Mouse (Mus musculus) liver, embryonic 15.5 days (tissue): ENCODE measurements around the gene Ptprn. TPM values are rescaled to one million over a fixed set of nuclear protein-coding genes. Genes with fewer than 3 reads are reported as not detected.

Experiments used
- ATAC-seq: fragments of 200-750 bp; cut with Nextera tagmentation; 2 replicates; pipeline ENCODE4 v1.8.0; 2017; ENCODE audit warnings: moderate number of reproducible peaks, mild to moderate bottlenecking, moderate library complexity; ENCODE audit not compliant: insufficient read depth
- H3K27ac ChIP-seq: fragments of 300-500 bp; sonication (generic); replicated peaks from 2 replicates; pipeline ENCODE4 v1.5.1; 2015; ENCODE audit warnings: mild to moderate bottlenecking, inconsistent platforms
- H3K27me3 ChIP-seq: fragments of 300-500 bp; sonication (generic); 2 replicates; pipeline ENCODE4 v1.6.1; 2015; ENCODE audit warnings: mild to moderate bottlenecking, inconsistent platforms
- H3K36me3 ChIP-seq: fragments of 300-500 bp; sonication (generic); replicated peaks from 2 replicates; pipeline ENCODE4 v1.6.1; 2015; ENCODE audit warnings: moderate library complexity, mild to moderate bottlenecking, inconsistent platforms
- H3K4me1 ChIP-seq: fragments of 300-500 bp; sonication (generic); replicated peaks from 2 replicates; pipeline ENCODE4 v1.6.1; 2015; ENCODE audit warnings: inconsistent platforms
- H3K4me2 ChIP-seq: fragments of 300-500 bp; sonication (generic); 2 replicates; pipeline ENCODE4 v1.6.1; 2015; ENCODE audit warnings: moderate library complexity, mild to moderate bottlenecking, inconsistent platforms
- H3K4me3 ChIP-seq: fragments of 300-500 bp; sonication (generic); replicated peaks from 2 replicates; pipeline ENCODE4 v1.5.1; 2015; ENCODE audit warnings: mild to moderate bottlenecking, inconsistent platforms
- H3K9ac ChIP-seq: fragments of 300-500 bp; sonication (generic); 2 replicates; pipeline ENCODE4 v1.6.1; 2015; ENCODE audit warnings: moderate library complexity, mild to moderate bottlenecking, inconsistent platforms
- H3K9me3 ChIP-seq: fragments of 300-500 bp; sonication (generic); replicated peaks from 2 replicates; pipeline ENCODE4 v1.6.1; 2016; ENCODE audit warnings: inconsistent platforms
- WGBS: fragments of 180-500 bp; shearing (Covaris S2); methylation state at CpG from one replicate; pipeline ENCODE4 v1.1.7; 2015; ENCODE audit warnings: mixed read lengths; ENCODE audit not compliant: insufficient replicate concordance; 5-methylcytosine and 5-hydroxymethylcytosine counted together
- microRNA-seq: library from miRNA; unstranded; fragments of <30 nt; microRNA quantifications from one replicate; pipeline ENCODE4, GENCODE M21; 2016
- polyA plus RNA-seq: library from polyadenylated mRNA; unstranded; fragments of >200 nt; fragmentation: Nextera tagmentation; extraction: Ambion mirVana; gene quantifications from 2 replicates; pipeline ENCODE4 v1.2.1, GENCODE M21; 2015

The Ptprn gene
- polyA plus RNA-seq, 1 experiment from 2014 or later, result 0.13 TPM

DNA sequence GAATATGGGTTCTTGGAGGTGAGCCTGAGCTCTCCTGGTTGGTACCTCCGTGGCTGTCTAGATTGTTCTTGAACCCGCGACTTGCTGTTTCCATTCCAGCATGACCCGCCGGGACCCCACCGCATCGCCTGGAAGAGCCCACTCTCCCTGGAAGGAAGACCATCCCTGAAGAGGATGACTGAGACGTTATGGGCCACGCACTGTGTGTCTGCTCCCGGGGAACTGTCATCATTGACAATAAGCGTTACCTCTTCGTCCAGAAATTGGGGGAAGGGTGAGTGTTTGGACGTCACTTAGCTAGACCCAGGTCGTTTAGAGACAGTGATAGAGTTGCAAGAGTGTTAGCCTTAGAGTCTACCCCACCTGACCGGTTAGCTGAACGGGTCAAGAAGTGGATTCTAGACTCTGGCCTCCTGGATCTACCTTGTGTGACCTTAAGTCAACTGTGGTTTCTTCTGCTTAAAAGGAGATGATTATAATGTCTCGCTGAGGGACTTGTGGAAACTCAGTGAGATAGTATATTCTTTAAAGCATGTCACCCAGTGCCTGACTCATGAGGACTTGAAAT, 53.1 kb downstream of the Ptprn start:
- Histone ChIP-seq H3K9ac (peak overlapping the region; percentile 83), H3K4me1 (peaks cover 80% of the 10 kb centered on the region), H3K9me3 (no peaks in the 10 kb centered on the region), H3K36me3 (peaks cover 46% of the 10 kb centered on the region), H3K4me2 (peak overlapping the region; percentile 99), H3K27ac (peak overlapping the region; percentile 95), H3K4me3 (peak overlapping the region; percentile 77), H3K27me3 (no peaks in the 10 kb centered on the region)
- no peak for ATAC-seq
- WGBS, result 6% methylated on average over 17 of the region's 17 CpGs

DNA sequence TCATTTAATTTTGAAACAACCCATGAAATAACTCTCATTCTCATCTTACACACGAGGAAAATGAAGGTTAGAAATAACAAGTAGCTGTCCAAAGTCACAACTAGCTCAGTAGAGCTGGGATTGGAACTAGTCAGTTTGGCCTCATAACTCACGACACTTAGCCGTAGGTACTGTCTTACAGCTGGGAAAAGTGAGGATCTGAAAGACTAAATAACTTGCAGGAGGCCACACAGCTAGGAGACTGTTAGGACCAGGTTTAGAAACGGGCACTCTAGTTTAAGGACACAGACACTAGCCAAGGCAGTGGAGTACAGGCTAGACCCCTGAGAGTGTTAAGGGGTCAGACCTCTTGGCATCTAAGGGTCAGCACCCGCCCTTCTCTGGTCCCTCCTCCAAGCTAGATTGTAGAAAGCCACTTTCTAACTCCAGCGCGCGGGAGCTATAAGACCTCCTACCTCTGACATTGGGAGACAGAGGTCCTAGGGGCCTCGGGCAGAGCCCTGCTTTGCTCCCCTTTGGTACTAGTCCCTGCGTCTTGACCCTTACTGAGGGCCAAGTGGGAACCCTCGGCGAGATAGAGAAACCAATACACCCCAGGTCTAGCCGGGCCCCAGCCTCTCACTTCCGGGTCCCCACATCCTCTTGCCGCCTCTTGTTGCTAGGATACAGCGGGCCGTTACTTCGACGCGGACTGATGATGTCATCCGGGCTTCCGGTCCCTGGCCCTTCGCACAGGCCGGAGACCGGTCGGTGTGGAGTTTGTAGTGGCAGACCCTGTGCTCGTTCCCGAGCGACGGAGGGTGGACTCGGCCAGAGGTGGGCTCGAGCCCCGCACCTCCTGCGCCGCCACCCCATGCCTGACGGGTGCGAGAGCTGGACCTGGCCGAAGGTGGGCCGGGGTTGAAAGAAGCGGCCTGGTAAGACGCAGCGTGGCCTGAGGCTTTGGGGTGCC, 53.9 kb downstream of the Ptprn start, which contains the start of the genes Glb1l and Stk16:
Glb1l (minus strand) TSS at position 678 of the 952 bp plus-strand sequence.
Stk16 (plus strand) TSS at position 703 of the 952 bp plus-strand sequence.
- no peaks in the 10 kb centered on the region for H3K9me3 ChIP-seq
- peak within 1 kb of the TSS; percentile 77 for H3K4me3 ChIP-seq
- H3K27me3 ChIP-seq, result no peaks in the 10 kb centered on the region
- H3K36me3 ChIP-seq, result peaks cover 38% of the 10 kb centered on the region
- H3K27ac ChIP-seq, result peak within 1 kb of the TSS; percentile 95
- H3K9ac ChIP-seq, result peak within 1 kb of the TSS; percentile 83
- 3% methylated on average over 42 of the region's 42 CpGs for WGBS
- peak; percentile 85 for ATAC-seq
- peaks cover 71% of the 10 kb centered on the region for H3K4me1 ChIP-seq
- H3K4me2 ChIP-seq, result peak within 1 kb of the TSS; percentile 99

DNA sequence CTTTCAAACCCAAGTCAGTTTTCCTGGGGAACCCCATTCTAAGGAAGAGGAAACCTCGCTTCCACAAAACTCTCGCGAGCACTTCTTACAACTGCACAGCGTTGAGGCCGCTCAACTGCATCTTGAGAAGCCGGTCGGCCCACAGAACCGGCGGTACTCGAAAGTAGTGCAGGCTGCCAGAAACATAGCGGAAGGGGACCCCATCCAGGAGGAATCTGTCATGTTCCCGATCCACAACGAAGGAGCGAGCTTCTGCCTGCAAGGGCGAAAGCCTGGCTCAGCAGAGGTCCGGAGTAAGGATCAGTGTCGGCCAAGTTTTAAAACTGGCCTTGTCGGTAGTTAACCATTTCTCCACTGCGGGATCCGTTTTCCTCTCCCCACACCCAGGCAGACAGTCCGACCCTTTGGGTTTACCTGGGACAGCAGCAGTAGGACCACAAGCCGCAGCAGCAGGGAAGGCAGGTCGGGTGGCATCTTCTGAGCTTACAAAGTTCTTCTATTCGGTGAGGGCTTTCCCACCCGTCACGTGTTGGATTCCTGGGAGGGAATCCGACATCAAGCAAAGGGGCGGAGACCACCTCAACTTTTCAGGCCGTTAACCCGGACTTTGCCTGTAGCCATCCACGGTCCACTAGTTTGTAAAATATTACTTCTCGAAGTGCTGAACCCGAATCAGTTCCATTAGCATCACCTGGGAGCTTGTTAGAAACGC, 55.2 kb downstream of the Ptprn start:
- H3K9ac ChIP-seq, result peak overlapping the region; percentile 83
- H3K9me3 ChIP-seq, result no peaks in the 10 kb centered on the region
- H3K36me3 ChIP-seq, result peaks cover 25% of the 10 kb centered on the region
- H3K4me1 ChIP-seq, result peaks cover 58% of the 10 kb centered on the region
- WGBS, result 17% methylated on average over 34 of the region's 34 CpGs
- H3K27me3 ChIP-seq, result no peaks in the 10 kb centered on the region
- peak overlapping the region; percentile 83; the same call in 1 of the 2 replicates for H3K27ac ChIP-seq
- no peak for ATAC-seq
- H3K4me2 ChIP-seq, result peak overlapping the region; percentile 99
- peak overlapping the region; percentile 77 for H3K4me3 ChIP-seq

DNA sequence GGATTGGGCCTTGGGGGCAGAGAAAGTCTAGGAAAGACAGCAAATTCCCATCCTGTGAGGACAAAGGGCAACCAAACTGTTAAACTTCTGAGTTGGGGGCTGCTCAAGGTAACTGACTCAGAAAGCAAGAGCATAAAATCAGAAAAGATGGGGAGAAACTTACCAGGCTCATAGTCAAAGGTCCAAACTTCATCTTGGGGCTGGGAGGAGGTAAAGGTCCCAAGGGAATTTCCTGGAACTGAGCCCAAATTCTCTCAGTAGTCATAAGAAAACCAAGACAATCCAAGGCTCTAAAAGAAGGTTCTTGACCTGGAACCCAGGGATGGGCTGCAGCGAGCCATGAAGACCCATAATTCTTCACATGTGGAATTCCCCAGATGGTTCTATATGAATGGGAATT, 63.1 kb downstream of the Ptprn start:
- ATAC-seq, result no peak
- no peak overlapping the region for H3K4me2 ChIP-seq
- H3K36me3 ChIP-seq, result peaks cover 37% of the 10 kb centered on the region
- no peaks in the 10 kb centered on the region for H3K9me3 ChIP-seq
- H3K4me3 ChIP-seq, result no peak overlapping the region
- H3K27ac ChIP-seq, result no peak overlapping the region
- 74% methylated on average over 1 of the region's 1 CpGs for WGBS
- H3K9ac ChIP-seq, result no peak overlapping the region
- no peaks in the 10 kb centered on the region for H3K4me1 ChIP-seq
- no peaks in the 10 kb centered on the region for H3K27me3 ChIP-seq

Small RNA genes lying within 50 kb of the gene (microRNA-seq; reads per million reads assigned to microRNA genes)
- gene Gm27943, result not detected

Other genes with a start within 250 kb of the Ptprn start
- gene Nhej1, start 139.3 kb downstream of the Ptprn start, polyA plus RNA-seq, result 5.8 and 6.2 TPM in 2 replicates
- 2.1 and 2.3 TPM in 2 replicates for gene Slc23a3, start 130.6 kb downstream of the Ptprn start, polyA plus RNA-seq
- gene Cnppd1, start 121.8 kb downstream of the Ptprn start, polyA plus RNA-seq, result 48.8 and 54.7 TPM in 2 replicates
- gene Retreg2, start 121.7 kb downstream of the Ptprn start, polyA plus RNA-seq, result 55.8 and 59.7 TPM in 2 replicates
- 43.4 and 44.5 TPM in 2 replicates for gene Zfand2b, start 95.9 kb downstream of the Ptprn start, polyA plus RNA-seq
- 60.5 and 63.3 TPM in 2 replicates for gene Abcb6, start 84.1 kb downstream of the Ptprn start, polyA plus RNA-seq
- gene Ankzf1, start 72.4 kb downstream of the Ptprn start, polyA plus RNA-seq, result 9.7 and 10.0 TPM in 2 replicates
- 24.1 and 28.1 TPM in 2 replicates for gene Atg9a, start 72.3 kb downstream of the Ptprn start, polyA plus RNA-seq
- gene Glb1l, start 53.7 kb downstream of the Ptprn start, polyA plus RNA-seq, result 3.2 and 4.5 TPM in 2 replicates
- gene Stk16, start 53.7 kb downstream of the Ptprn start, polyA plus RNA-seq, result 80.2 and 84.8 TPM in 2 replicates
- gene Tuba4a, start 44.6 kb downstream of the Ptprn start, polyA plus RNA-seq, result 372 and 392 TPM in 2 replicates
- gene A630095N17Rik, start 32.4 kb downstream of the Ptprn start, polyA plus RNA-seq, result not detected in 2 replicates
- 28.9 and 32.4 TPM in 2 replicates for gene Dnajb2, start 28.1 kb downstream of the Ptprn start, polyA plus RNA-seq
- gene Resp18, start 13.9 kb upstream of the Ptprn start, polyA plus RNA-seq, result not detected in 2 replicates
- gene Dnpep, start 53.5 kb upstream of the Ptprn start, polyA plus RNA-seq, result 52.1 and 57.4 TPM in 2 replicates
- gene Des, start 95.8 kb upstream of the Ptprn start, polyA plus RNA-seq, result 10.3 and 12.8 TPM in 2 replicates
- 8.7 and 9.4 TPM in 2 replicates for gene Speg, start 110.8 kb upstream of the Ptprn start, polyA plus RNA-seq
- 33.8 and 35.2 TPM in 2 replicates for gene Gmppa, start 171.4 kb upstream of the Ptprn start, polyA plus RNA-seq
- 0.05 TPM in 1 of 2 replicates, not detected in the other for gene Asic4, start 185.9 kb upstream of the Ptprn start, polyA plus RNA-seq
- gene Chpf, start 214.8 kb upstream of the Ptprn start, polyA plus RNA-seq, result 4.0 and 4.3 TPM in 2 replicates
- gene Tmem198, start 215.0 kb upstream of the Ptprn start, polyA plus RNA-seq, result 0.06 and 0.15 TPM in 2 replicates
- 7.3 and 9.4 TPM in 2 replicates for gene Obsl1, start 241.9 kb upstream of the Ptprn start, polyA plus RNA-seq
- gene Inha, start 242.6 kb upstream of the Ptprn start, polyA plus RNA-seq, result 0.66 and 0.67 TPM in 2 replicates